Mouse (Mus musculus) yolk sac, embryonic 10.5 days (tissue): ENCODE measurements at regions not wholly inside any gene's neighbourhood (a gene's known extent, or its start where the extent isn't known, plus 50 kb on each side); places are given as distances from the start of the nearest gene placed in this dataset.
A peak's percentile ranks its signal among the peaks of the same experiment; 100 is the strongest.
"Not testable (repeated sequence)": the region's sequence is repeated elsewhere in the genome, so short reads cannot be mapped to it uniquely, and the experiment has no call there.

Experiments
- DNase-seq: peaks from one replicate; pipeline ENCODE4 v3.0.0-alpha.2; 2017; ENCODE audit warnings: low spot score

DNA sequence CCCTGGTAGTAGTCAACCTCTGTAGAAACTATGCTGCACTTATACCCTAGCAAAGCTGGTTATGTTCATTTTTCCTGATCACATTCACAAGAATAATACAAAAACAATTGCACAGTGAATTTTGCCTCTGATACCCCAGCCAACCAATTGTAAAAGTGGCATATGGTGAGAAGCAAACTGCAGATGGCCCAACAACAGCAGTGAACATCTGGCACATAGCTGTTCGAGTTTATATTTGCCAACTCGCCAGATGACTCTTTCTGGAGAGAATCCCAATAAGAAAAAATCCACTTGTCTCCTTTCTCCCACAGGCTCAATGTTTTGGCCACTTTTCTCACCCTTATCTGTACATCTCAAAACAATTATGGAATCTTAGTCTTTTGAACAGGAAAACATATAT, 196.5 kb upstream of the Grik2 start:
- DNase-seq = no peak

GRCm38 (mm10) chr10:49952434-49952833, 163.9 kb upstream of the Grik2 start:
- no peak for DNase-seq

- not testable (repeated sequence) for DNase-seq
Measured at GRCm38 (mm10) chr10:49937305-49937704, 148.7 kb upstream of the Grik2 start.

GRCm38 (mm10) chr10:49909206-49909605, 120.6 kb upstream of the Grik2 start:
- not testable (repeated sequence) for DNase-seq

GRCm38 (mm10) chr10:49908126-49908525, 119.6 kb upstream of the Grik2 start:
- not testable (repeated sequence) for DNase-seq

- not testable (repeated sequence) for DNase-seq
Measured at GRCm38 (mm10) chr10:49904626-49905025, 116.1 kb upstream of the Grik2 start.

DNA sequence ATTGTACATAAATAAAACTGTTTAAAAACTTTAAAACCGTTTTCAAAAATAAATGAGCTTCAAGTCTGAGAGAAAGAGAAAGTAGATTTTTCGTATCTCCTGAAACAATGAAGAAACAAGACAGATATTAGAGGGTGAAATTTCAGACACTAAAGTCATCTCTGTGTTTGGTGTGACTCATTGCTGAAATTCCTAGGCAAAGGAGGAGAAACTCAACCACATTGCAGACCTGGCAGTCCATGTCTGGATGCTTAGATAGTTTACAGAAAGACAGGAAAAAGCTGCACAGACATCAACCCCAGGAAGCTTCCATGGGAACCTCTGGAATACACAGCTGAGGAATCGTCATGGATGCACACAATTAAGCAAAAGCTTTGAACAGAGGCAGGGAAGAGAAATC, 106.9 kb upstream of the Grik2 start:
- DNase-seq = peak; percentile 5

DNA sequence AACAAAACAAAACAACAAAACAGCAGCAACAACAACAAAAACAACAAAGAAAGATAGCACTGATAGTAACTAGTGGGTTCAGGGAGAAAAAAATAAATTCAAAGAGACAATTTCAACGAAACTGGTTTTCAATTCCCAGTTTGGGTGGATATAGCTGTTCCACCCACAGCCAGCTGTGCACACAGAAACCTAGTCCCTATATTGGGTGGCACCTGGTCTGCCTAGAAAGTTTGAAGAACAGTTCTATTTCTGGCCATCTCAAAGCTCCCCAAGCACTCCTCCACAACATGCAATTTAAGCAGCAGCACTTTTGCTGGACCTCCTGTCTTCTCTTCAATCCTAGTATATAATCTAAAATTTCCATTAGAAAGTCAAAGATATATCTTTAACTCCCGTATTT, 95.5 kb upstream of the Grik2 start:
- no peak for DNase-seq

- no peak for DNase-seq
Measured at GRCm38 (mm10) chr10:49883444-49883843, 94.9 kb upstream of the Grik2 start.

DNA sequence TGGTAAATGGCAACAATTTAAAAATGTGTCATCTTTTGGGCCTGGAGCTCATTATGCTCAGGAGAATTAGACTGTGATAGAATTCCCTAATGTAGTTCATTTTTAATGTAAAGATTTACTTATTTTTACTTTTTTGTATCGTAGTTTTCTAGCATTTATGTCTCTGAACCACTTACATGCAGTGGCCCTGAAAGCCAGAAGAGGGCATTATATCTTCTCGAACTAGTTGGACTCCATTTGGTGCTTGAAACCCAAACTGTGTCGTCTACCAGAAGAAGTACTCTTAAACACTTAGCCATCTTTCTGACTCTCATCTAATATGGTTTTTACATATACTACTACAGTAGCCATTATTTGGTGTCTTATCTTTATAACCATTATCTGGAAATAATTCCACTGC, 75.2 kb upstream of the Grik2 start:
- DNase-seq = no peak

GRCm38 (mm10) chr10:49847686-49848085, 59.1 kb upstream of the Grik2 start:
- DNase-seq = no peak

GRCm38 (mm10) chr10:49844308-49844707, 55.7 kb upstream of the Grik2 start:
- no peak for DNase-seq
